Mouse (Mus musculus): ENCODE results near the gene Anxa7.

DNA sequence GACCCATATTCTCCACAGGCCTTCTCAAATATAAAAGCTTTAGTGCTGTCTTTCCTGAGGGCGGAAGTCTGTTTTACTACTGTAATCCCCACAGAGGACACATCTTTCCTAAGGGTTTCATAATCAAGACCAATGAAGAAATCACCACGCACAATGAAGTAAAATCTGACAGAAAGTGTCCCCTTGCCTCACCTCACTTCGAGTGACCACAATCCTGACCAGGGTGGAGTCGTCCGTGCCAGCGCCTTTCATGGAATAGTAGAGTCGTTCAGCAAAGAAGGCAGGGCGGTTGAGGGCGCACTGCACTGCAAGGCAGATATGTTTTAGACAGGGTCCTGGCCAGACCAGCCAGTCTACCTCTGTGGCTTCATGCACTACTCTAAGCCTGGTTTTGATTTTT lies 21.6 kb downstream of the Anxa7 start:
- TF ChIP-seq POLR2A (IDR thresholded peaks at IDR 0.05; ENCODE audit: borderline replicate concordance, insufficient read depth, low read length) (no peak), CTCF (IDR thresholded peaks at IDR 0.05; ENCODE audit: borderline replicate concordance, insufficient read depth, low read depth, low read length) (no peak)
